Mouse (Mus musculus): ENCODE data around the gene Pnlip. TPM values are rescaled to one million over a fixed set of nuclear protein-coding genes. Genes with fewer than 3 reads are reported as not detected.

Gene Pnlip
- not detected in 2 replicates for polyA plus RNA-seq (2016; fragmentation: Nextera tagmentation; extraction: Ambion mirVana)

DNA sequence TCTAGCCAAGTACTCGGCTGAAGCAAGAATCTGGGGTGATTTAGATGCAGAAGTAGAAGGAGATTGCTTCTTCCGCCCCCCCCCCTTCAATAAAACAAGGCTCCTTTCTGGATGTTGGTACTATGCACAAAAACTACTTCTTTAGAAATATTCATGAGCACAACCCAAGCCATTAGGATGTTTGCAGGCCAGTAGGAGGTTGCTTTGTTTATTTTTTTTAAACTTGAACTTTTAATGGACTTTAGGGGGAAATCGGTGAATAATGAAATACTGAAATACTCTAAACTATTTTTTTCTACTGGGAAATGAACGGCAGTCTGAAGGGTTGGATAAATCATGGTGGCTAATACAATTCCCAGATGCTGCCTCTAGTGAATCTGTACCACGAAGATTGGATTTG is at the start of gene Pnlip:
Pnlip (plus strand) TSS at position 301 of the 400 bp plus-strand sequence.
- no peak within 1 kb of the TSS for H3K4me2 ChIP-seq (replicated peaks)
- no peaks in the 10 kb centered on the region for H3K4me1 ChIP-seq
- no peaks in the 10 kb centered on the region for H3K27me3 ChIP-seq
- H3K27ac ChIP-seq: no peak within 1 kb of the TSS
- no peaks in the 10 kb centered on the region for H3K9me3 ChIP-seq
- H3K36me3 ChIP-seq: no peaks in the 10 kb centered on the region
- no peak within 1 kb of the TSS for H3K9ac ChIP-seq
- H3K4me3 ChIP-seq: no peak within 1 kb of the TSS
- ATAC-seq (ENCODE audit: insufficient number of reproducible peaks, insufficient read depth, low FRiP score, low TSS enrichment): no peak
- 76% methylated on average over 5 of the region's 5 CpGs for WGBS

DNA sequence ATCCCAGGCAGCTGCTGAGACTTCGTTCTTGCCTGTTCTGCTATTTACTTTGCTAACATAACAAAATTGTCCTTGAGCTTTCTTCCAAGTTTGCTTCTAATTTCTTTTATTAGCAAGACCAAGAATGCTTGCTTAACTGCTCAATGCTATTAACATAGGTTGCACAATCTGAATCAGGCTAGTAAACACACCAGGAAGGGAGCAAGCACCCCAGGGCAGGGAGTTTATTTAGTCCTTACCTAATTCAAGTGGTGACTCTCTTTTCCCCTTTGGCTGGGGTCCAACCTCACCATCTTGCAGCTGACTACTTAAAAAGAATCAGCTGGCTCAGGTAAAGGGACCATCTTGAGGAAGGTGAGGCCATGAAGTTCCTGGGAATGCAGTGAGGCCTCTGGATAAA is 42.6 kb upstream of the Pnlip start:
- no peak for ATAC-seq (ENCODE audit: insufficient number of reproducible peaks, insufficient read depth, low FRiP score, low TSS enrichment)
- Histone ChIP-seq H3K4me1 (no peaks in the 10 kb centered on the region), H3K36me3 (no peaks in the 10 kb centered on the region), H3K4me3 (no peak overlapping the region), H3K9me3 (no peaks in the 10 kb centered on the region), H3K27me3 (no peaks in the 10 kb centered on the region), H3K27ac (no peak overlapping the region), H3K9ac (no peak overlapping the region), H3K4me2 (replicated peaks) (no peak overlapping the region)
- WGBS: 56% methylated on average over 1 of the region's 1 CpGs

DNA sequence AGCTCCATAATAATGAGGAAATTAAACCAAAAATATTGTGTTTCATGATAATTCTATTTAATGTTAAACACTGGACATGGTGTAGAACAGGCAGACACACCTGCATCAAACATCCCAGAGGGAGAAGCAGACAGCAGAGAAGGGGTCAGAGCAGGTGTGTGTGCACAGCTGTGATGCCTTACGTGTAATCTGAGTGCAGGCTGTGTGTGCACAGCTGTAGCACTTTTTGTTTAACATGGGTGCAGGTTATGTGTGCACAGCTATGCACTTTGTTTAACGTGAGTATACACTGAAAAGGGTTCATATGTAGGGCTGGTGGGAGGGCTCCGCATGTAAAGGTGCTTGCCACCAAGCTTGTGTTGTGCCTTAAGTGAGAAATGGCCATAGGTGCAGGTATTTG is 39.6 kb upstream of the Pnlip start:
- WGBS: 76% methylated on average over 3 of the region's 3 CpGs
- Histone ChIP-seq H3K9me3 (no peaks in the 10 kb centered on the region), H3K27ac (no peak overlapping the region), H3K4me1 (no peaks in the 10 kb centered on the region), H3K36me3 (no peaks in the 10 kb centered on the region), H3K9ac (no peak overlapping the region), H3K4me2 (replicated peaks) (no peak overlapping the region), H3K27me3 (no peaks in the 10 kb centered on the region), H3K4me3 (no peak overlapping the region)
- no peak for ATAC-seq (ENCODE audit: insufficient number of reproducible peaks, insufficient read depth, low FRiP score, low TSS enrichment)

DNA sequence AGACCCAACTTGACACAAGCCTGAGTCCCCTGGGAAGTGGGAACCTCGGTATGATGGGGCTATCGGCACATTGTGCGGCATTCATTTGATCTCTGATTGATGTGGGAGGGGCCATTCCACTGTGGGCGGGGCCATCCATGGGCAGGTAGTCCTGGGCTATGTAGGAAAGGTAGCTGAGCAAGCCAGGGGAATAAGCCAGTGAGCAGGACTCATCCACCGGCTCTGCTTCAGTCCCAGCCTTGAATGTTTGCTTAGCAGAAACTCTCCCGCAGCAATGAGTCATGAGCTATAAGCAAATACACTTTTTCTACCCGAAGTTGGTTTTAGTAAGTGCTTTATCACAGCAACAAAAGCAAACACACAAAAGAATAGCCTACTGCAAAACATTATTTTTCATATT is 35.7 kb upstream of the Pnlip start:
- WGBS: 82% methylated on average over 7 of the region's 7 CpGs
- Histone ChIP-seq H3K4me3 (no peak overlapping the region), H3K4me2 (replicated peaks) (no peak overlapping the region), H3K27me3 (no peaks in the 10 kb centered on the region), H3K36me3 (no peaks in the 10 kb centered on the region), H3K4me1 (no peaks in the 10 kb centered on the region), H3K9ac (no peak overlapping the region), H3K9me3 (no peaks in the 10 kb centered on the region), H3K27ac (no peak overlapping the region)
- no peak for ATAC-seq (ENCODE audit: insufficient number of reproducible peaks, insufficient read depth, low FRiP score, low TSS enrichment)

DNA sequence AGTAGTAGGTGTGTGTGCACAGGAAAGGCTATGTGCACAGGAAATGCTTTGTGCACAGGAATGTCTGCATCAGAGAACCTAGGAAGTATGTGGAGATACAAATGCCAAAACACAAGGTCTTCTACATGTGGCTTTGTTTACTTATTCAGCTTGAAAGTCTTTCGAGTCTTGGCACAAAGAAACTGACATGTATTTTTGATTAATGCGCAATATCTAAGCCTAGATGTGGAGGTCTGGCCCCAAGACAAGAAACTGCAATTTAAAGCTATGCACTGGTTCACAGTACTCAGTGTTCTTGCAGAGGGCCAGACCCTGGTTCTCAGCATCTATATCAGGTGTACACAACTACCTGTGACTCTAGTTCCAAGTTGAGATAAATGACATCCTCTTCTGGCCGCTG is 31.6 kb upstream of the Pnlip start:
- 78% methylated on average over 3 of the region's 3 CpGs for WGBS
- no peaks in the 10 kb centered on the region for H3K9me3 ChIP-seq

DNA sequence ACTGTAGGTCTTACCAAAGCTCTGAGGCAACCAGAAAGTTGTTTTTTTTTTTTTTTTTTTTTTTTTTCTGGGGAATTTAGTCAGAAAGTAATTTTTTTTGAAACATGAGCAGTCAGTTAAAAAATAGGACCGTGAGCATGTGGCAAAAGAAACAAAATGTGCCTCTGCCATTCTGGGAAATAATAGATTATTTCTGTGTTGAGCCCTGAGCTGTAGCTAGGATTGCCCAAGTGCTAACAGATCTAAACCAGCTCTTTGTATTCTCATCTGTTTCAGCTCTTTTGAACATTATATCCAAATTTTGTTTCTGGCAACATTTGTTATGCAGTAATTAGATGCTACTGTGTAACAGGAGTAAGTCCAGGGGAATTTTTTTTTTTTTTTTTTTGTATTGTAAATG is 30.7 kb upstream of the Pnlip start:
- ATAC-seq (ENCODE audit: insufficient number of reproducible peaks, insufficient read depth, low FRiP score, low TSS enrichment): no peak
- 51% methylated on average over 1 of the region's 1 CpGs for WGBS
- no peak overlapping the region for H3K27ac ChIP-seq

More for the DNA sequence above, 31.6 kb upstream of the Pnlip start:
- H3K4me1 ChIP-seq: no peaks in the 10 kb centered on the region
- H3K36me3 ChIP-seq: no peaks in the 10 kb centered on the region
- no peak for ATAC-seq (ENCODE audit: insufficient number of reproducible peaks, insufficient read depth, low FRiP score, low TSS enrichment)
- no peaks in the 10 kb centered on the region for H3K27me3 ChIP-seq
- no peak overlapping the region for H3K4me3 ChIP-seq
- no peak overlapping the region for H3K9ac ChIP-seq
- no peak overlapping the region for H3K4me2 ChIP-seq (replicated peaks)
- no peak overlapping the region for H3K27ac ChIP-seq

DNA sequence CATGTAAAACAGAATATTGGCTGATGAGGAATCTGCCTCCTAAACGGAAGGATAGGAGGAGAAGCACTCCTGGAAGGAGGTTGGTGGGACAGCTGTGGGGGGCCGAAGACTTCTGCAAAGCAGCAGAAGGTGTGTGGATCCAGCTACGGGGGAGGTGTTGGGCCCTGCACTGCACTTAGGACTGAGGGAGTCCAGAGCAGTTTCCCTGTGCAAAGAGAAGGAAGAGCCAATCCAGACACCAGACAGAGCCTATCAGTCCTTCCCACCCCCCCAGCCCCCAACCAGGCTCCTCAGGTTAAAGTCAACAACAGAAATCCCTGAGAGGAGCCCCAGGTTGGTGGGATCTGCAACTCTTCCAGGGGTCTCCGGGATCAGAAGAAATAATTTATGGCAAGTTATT is 27.5 kb upstream of the Pnlip start:
- H3K9me3 ChIP-seq: no peaks in the 10 kb centered on the region
- H3K4me3 ChIP-seq: no peak overlapping the region
- H3K36me3 ChIP-seq: no peaks in the 10 kb centered on the region
- no peaks in the 10 kb centered on the region for H3K4me1 ChIP-seq
- H3K27ac ChIP-seq: no peak overlapping the region
- 61% methylated on average over 4 of the region's 4 CpGs for WGBS
- no peak overlapping the region for H3K9ac ChIP-seq
- ATAC-seq (ENCODE audit: insufficient number of reproducible peaks, insufficient read depth, low FRiP score, low TSS enrichment): no peak
- H3K4me2 ChIP-seq (replicated peaks): no peak overlapping the region
- H3K27me3 ChIP-seq: no peaks in the 10 kb centered on the region

More for the DNA sequence above, 30.7 kb upstream of the Pnlip start:
- Histone ChIP-seq H3K9me3 (no peaks in the 10 kb centered on the region), H3K4me1 (no peaks in the 10 kb centered on the region), H3K9ac (no peak overlapping the region), H3K36me3 (no peaks in the 10 kb centered on the region), H3K27me3 (no peaks in the 10 kb centered on the region), H3K4me2 (replicated peaks) (no peak overlapping the region), H3K4me3 (no peak overlapping the region)

DNA sequence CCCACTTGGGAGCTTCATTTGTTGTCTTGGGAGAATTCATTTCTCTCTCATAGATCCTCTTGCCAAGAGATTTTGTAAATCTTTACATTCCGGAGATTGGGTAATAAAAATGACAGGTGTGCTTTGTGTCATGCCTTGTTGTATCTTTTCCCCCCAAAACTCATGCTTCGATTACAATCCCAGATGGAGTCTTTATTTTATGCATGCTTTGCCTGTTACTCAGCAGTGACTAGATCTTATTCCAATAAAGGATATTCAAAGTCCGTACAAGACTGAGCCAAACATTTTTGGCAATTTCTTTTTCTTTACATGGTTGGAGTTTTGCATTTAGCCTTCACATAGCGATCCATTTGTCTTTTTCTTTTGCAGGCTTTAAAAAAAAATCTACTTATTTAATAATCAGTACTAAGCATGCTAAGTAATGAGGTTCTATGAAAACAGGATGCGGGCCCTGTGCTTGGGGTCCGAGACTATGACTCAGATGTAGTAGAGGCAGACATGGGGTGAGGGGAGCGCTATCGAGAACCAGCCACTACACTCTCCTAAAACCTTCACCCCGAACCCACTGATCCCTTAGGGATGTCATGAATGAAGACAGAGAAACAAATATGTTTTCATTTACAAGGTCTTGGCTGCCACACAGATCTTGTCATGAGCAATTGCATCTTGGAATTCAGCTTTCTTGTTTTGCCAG is 26.9 kb upstream of the Pnlip start:
- no peaks in the 10 kb centered on the region for H3K9me3 ChIP-seq
- no peak overlapping the region for H3K4me2 ChIP-seq (replicated peaks)
- H3K27ac ChIP-seq: no peak overlapping the region
- H3K27me3 ChIP-seq: no peaks in the 10 kb centered on the region
- 76% methylated on average over 9 of the region's 9 CpGs for WGBS
- no peaks in the 10 kb centered on the region for H3K36me3 ChIP-seq
- H3K9ac ChIP-seq: no peak overlapping the region
- H3K4me3 ChIP-seq: no peak overlapping the region
- H3K4me1 ChIP-seq: no peaks in the 10 kb centered on the region
- ATAC-seq (ENCODE audit: insufficient number of reproducible peaks, insufficient read depth, low FRiP score, low TSS enrichment): no peak

DNA sequence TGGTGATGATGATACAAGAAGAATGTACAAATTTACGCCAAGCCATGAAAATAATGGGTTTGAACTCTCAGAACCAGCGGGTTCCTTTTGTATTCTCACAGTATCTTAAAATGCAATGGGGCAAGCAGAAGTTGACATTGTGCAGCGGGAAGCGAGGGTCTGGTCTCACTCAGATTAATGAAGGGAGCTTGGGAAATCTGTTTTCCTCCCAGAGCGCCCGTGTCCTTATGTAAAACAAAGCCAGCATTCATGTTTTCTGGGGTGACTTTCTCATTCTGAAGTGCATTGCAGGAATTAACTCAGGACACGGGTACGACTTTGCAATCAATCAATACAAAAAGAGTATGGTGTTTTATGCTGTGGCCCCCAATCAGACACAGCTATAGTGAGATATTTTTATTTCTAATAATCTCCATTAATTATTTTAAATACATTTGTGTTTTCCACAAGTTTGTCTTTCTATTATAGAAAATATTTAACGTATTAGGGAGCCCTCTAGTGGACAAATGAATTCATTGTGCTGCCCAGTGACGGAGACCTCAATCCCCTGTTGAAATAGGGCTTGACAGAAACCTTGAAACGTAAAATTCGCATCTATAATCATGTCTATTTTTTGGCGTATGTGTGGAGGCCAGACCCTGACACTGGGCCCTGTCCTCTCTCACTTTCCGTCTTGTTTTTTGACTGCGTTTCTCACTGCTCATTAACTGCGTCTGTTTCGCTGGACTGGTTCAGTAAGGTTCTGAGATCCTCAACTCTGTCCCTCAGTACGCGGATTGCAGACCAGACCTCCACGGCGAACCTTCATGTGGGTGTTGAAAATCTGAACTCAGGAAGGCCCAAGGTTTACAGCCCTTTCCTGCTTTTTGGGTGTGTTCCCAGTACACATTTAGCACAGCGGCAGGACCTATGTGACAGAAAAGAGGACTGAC is 24.6 kb upstream of the Pnlip start:
- WGBS: 38% methylated on average over 22 of the region's 22 CpGs
- Histone ChIP-seq H3K27ac (no peak overlapping the region), H3K36me3 (no peaks in the 10 kb centered on the region), H3K9me3 (no peaks in the 10 kb centered on the region), H3K4me1 (no peaks in the 10 kb centered on the region), H3K4me2 (replicated peaks) (0 out of 2 replicates have a peak overlapping the region, but pooled peaks have one; percentile 24), H3K4me3 (no peak overlapping the region), H3K9ac (no peak overlapping the region), H3K27me3 (no peaks in the 10 kb centered on the region)
- no peak for ATAC-seq (ENCODE audit: insufficient number of reproducible peaks, insufficient read depth, low FRiP score, low TSS enrichment)

DNA sequence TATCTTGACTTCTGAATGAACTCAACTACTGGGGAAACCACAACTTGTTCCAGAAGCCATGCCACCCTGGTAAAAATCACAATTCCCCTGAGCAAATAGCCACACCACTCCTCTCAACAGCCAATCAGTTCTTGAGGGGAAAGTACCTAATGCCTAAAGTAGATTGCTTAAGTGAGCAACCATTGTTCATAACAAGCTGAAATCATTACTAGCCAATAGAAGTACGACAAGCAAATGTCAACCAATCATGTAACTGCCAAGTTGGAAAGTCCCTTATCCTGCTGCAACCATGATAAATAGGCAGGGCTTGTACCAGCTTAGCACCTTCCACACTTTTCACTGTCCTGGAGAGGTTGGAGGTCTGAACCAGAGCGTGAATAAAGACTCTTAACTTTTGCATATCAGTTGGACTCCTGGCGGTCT is 22.9 kb upstream of the Pnlip start:
- H3K4me2 ChIP-seq (replicated peaks): no peak overlapping the region
- H3K27me3 ChIP-seq: no peaks in the 10 kb centered on the region
- no peaks in the 10 kb centered on the region for H3K9me3 ChIP-seq
- no peak overlapping the region for H3K4me3 ChIP-seq
- WGBS: 82% methylated on average over 3 of the region's 3 CpGs
- H3K36me3 ChIP-seq: no peaks in the 10 kb centered on the region
- H3K27ac ChIP-seq: no peak overlapping the region
- H3K9ac ChIP-seq: no peak overlapping the region
- no peaks in the 10 kb centered on the region for H3K4me1 ChIP-seq
- no peak for ATAC-seq (ENCODE audit: insufficient number of reproducible peaks, insufficient read depth, low FRiP score, low TSS enrichment)

DNA sequence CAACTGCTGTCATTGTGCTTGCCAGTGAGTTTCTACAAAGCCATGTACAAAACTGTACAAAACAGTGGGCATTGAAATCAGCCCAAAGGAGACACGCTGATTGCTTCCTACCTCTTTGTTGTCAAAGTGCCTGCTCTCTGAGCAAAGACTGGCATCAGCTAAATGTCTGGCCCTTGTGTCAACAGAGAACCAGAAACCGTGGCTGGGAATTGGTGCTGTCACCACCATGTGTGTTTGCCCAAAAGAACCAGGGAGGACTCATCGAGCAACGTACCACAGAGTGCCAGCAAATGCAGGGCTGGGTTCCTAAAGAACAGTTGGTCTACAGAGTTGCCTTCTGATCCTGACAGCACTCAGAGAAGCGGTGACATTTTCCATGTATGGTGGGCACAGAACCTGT is 2.3 kb upstream of the Pnlip start:
- Histone ChIP-seq H3K9ac (no peak overlapping the region), H3K9me3 (no peaks in the 10 kb centered on the region), H3K27me3 (no peaks in the 10 kb centered on the region), H3K4me1 (no peaks in the 10 kb centered on the region), H3K4me2 (replicated peaks) (no peak overlapping the region), H3K36me3 (no peaks in the 10 kb centered on the region), H3K4me3 (no peak overlapping the region), H3K27ac (no peak overlapping the region)
- 84% methylated on average over 5 of the region's 5 CpGs for WGBS
- no peak for ATAC-seq (ENCODE audit: insufficient number of reproducible peaks, insufficient read depth, low FRiP score, low TSS enrichment)

DNA sequence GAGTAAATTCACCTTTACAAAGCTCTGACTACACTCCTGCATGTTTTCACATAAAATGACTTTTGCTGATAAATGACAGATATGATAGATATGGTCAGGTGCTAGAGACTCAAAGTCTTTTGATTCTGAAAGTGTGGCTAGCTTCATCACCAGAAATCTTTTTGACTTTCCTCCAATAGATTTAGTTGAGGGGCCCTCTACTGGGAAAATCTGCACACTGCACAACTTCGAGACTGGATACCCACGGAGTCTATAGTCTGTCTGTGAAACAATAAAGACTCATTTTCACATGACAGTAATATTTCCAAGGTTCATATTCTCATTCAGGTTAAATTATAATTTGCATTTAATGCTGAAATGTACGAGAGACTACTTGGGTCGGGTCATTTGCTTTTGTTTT is 9.8 kb downstream of the Pnlip start:
- H3K27me3 ChIP-seq: no peaks in the 10 kb centered on the region
- no peak for ATAC-seq (ENCODE audit: insufficient number of reproducible peaks, insufficient read depth, low FRiP score, low TSS enrichment)
- WGBS: 59% methylated on average over 4 of the region's 4 CpGs

More for the DNA sequence above, 9.8 kb downstream of the Pnlip start:
- Histone ChIP-seq H3K4me3 (no peak overlapping the region), H3K36me3 (no peaks in the 10 kb centered on the region), H3K4me1 (no peaks in the 10 kb centered on the region), H3K9me3 (no peaks in the 10 kb centered on the region), H3K4me2 (replicated peaks) (no peak overlapping the region), H3K27ac (no peak overlapping the region), H3K9ac (no peak overlapping the region)
